Mouse (Mus musculus): Measurements from ENCODE around the gene Fbxl17. TPM values are rescaled to one million over a fixed set of nuclear protein-coding genes. Genes with fewer than 3 reads are reported as not detected.

The Fbxl17 gene
- total RNA-seq, 2 experiments from 2014 or later, result 59.0 to 66.2 TPM

GRCm38 (mm10) chr17:63287413-63287812 lies 212.4 kb downstream of the Fbxl17 start:
- TF ChIP-seq CTCF (IDR thresholded peaks at IDR 0.05), result no peak
- H3K27ac ChIP-seq, result no peak overlapping the region
- no peak for DNase-seq (ENCODE audit: extremely low spot score in 1 of 2, low spot score in 2 of 2)
- intact Hi-C loops (cut with DNase I), result no loop called here
- H3K4me3 ChIP-seq, result no peak overlapping the region

- TF ChIP-seq CTCF (IDR thresholded peaks at IDR 0.05), result no peak
- intact Hi-C loops (cut with DNase I), result loop anchor here (1.0 kb wide), 1 partner anchor 113 kb away; no protein-coding TSS in a partner anchor
These were observed 214.4 kb downstream of the Fbxl17 start for GRCm38 (mm10) chr17:63285265-63285939.

GRCm38 (mm10) chr17:63284074-63284473 lies 215.7 kb downstream of the Fbxl17 start:
- TF ChIP-seq CTCF (IDR thresholded peaks at IDR 0.05), result no peak
- DNase-seq (ENCODE audit: extremely low spot score in 1 of 2, low spot score in 2 of 2), result no peak
- no peak overlapping the region for H3K4me3 ChIP-seq
- intact Hi-C loops (cut with DNase I), result no loop called here
- H3K27ac ChIP-seq, result no peak overlapping the region

More at GRCm38 (mm10) chr17:63285265-63285939, 214.4 kb downstream of the Fbxl17 start:
- peak overlapping the region; percentile 76 for H3K27ac ChIP-seq
- H3K4me3 ChIP-seq, result no peak overlapping the region
- peak; percentile 34 to 58 for DNase-seq (ENCODE audit: extremely low spot score in 1 of 2, low spot score in 2 of 2)

- no peak for DNase-seq (ENCODE audit: extremely low spot score in 1 of 2, low spot score in 2 of 2)
- peak; percentile 9 for TF ChIP-seq CTCF (IDR thresholded peaks at IDR 0.05)
- Histone ChIP-seq H3K4me3 (no peak overlapping the region), H3K27ac (no peak overlapping the region)
- intact Hi-C loops (cut with DNase I), result no loop called here
These were observed 217.8 kb downstream of the Fbxl17 start for GRCm38 (mm10) chr17:63282004-63282403.

GRCm38 (mm10) chr17:63280990-63281389 lies 218.8 kb downstream of the Fbxl17 start:
- no peak for DNase-seq (ENCODE audit: extremely low spot score in 1 of 2, low spot score in 2 of 2)
- intact Hi-C loops (cut with DNase I), result no loop called here
- Histone ChIP-seq H3K27ac (no peak overlapping the region), H3K4me3 (no peak overlapping the region)
- TF ChIP-seq CTCF (IDR thresholded peaks at IDR 0.05), result no peak

GRCm38 (mm10) chr17:63279144-63279543 lies 220.7 kb downstream of the Fbxl17 start:
- no peak for DNase-seq (ENCODE audit: extremely low spot score in 1 of 2, low spot score in 2 of 2)
- intact Hi-C loops (cut with DNase I), result loop anchor here (10.0 kb wide), 1 partner anchor 394 kb away; the partner anchor contains the start of gene Efna5

GRCm38 (mm10) chr17:63273353-63273752 lies 226.5 kb downstream of the Fbxl17 start:
- no peak for TF ChIP-seq CTCF (IDR thresholded peaks at IDR 0.05)
- no peak overlapping the region for H3K27ac ChIP-seq
- DNase-seq (ENCODE audit: extremely low spot score in 1 of 2, low spot score in 2 of 2), result no peak
- H3K4me3 ChIP-seq, result no peak overlapping the region
- intact Hi-C loops (cut with DNase I), result loop anchor here (10.0 kb wide), 1 partner anchor 389 kb away; the partner anchor contains the start of gene Efna5

More at GRCm38 (mm10) chr17:63279144-63279543, 220.7 kb downstream of the Fbxl17 start:
- Histone ChIP-seq H3K4me3 (no peak overlapping the region), H3K27ac (no peak overlapping the region)
- no peak for TF ChIP-seq CTCF (IDR thresholded peaks at IDR 0.05)

- H3K27ac ChIP-seq, result no peak overlapping the region
- DNase-seq (ENCODE audit: extremely low spot score in 1 of 2, low spot score in 2 of 2), result no peak
- intact Hi-C loops (cut with DNase I), result loop anchor here (10.0 kb wide), 1 partner anchor 388 kb away; the partner anchor contains the start of gene Efna5
- TF ChIP-seq CTCF (IDR thresholded peaks at IDR 0.05), result no peak
- no peak overlapping the region for H3K4me3 ChIP-seq
These were observed 226.9 kb downstream of the Fbxl17 start for GRCm38 (mm10) chr17:63272914-63273313.

- intact Hi-C loops (cut with DNase I), result loop anchor here (10.0 kb wide), 1 partner anchor 386 kb away; the partner anchor contains the start of gene Efna5
- Histone ChIP-seq H3K27ac (no peak overlapping the region; the same call in 1 of the 2 replicates), H3K4me3 (no peak overlapping the region)
- no peak for TF ChIP-seq CTCF (IDR thresholded peaks at IDR 0.05)
- DNase-seq (ENCODE audit: extremely low spot score in 1 of 2, low spot score in 2 of 2), result no peak
These were observed 228.8 kb downstream of the Fbxl17 start for GRCm38 (mm10) chr17:63271000-63271399.

GRCm38 (mm10) chr17:63270513-63270912 lies 229.3 kb downstream of the Fbxl17 start:
- no peak overlapping the region for H3K4me3 ChIP-seq
- intact Hi-C loops (cut with DNase I), result loop anchor here (10.0 kb wide), 1 partner anchor 386 kb away; the partner anchor contains the start of gene Efna5
- no peak for DNase-seq (ENCODE audit: extremely low spot score in 1 of 2, low spot score in 2 of 2)
- TF ChIP-seq CTCF (IDR thresholded peaks at IDR 0.05), result no peak
- H3K27ac ChIP-seq, result no peak overlapping the region; the same call in 1 of the 2 replicates

- intact Hi-C loops (cut with DNase I), result no loop called here
- TF ChIP-seq CTCF (IDR thresholded peaks at IDR 0.05), result no peak
These were observed 237.1 kb downstream of the Fbxl17 start for GRCm38 (mm10) chr17:63262674-63263073.

GRCm38 (mm10) chr17:63261508-63262141 lies 238.2 kb downstream of the Fbxl17 start:
- no peak overlapping the region for H3K27ac ChIP-seq
- no peak for DNase-seq (ENCODE audit: extremely low spot score in 1 of 2, low spot score in 2 of 2)
- TF ChIP-seq CTCF (IDR thresholded peaks at IDR 0.05), result no peak
- intact Hi-C loops (cut with DNase I), result no loop called here
- no peak overlapping the region for H3K4me3 ChIP-seq

More at GRCm38 (mm10) chr17:63262674-63263073, 237.1 kb downstream of the Fbxl17 start:
- Histone ChIP-seq H3K4me3 (no peak overlapping the region), H3K27ac (no peak overlapping the region)
- DNase-seq (ENCODE audit: extremely low spot score in 1 of 2, low spot score in 2 of 2), result no peak

Data from left cerebral cortex, adult 2 months (tissue).